Mouse (Mus musculus) right cerebral cortex, postnatal 36 days (tissue): ENCODE data around the gene Dram2.
A peak's percentile ranks its signal among the peaks of the same experiment; 100 is the strongest.
"Not testable (repeated sequence)": the region's sequence is repeated elsewhere in the genome, so short reads cannot be mapped to it uniquely, and the experiment has no call there.

Experiments
- DNase-seq, 2 experiments: peaks; one replicate each; pipeline ENCODE4 v3.0.0; 2022; ENCODE audit warnings: low spot score in 2 of 2, mixed read lengths in 1 of 2

Gene Dram2

GRCm38 (mm10) chr3:106547171-106547923, at the start of gene Dram2, which contains the start of gene Cept1:
Gene Dram2, plus strand, starts transcription at chr3:106547798.
Gene Cept1, minus strand, starts transcription at chr3:106547802.
- DNase-seq, result peak; percentile 91 to 94

DNA sequence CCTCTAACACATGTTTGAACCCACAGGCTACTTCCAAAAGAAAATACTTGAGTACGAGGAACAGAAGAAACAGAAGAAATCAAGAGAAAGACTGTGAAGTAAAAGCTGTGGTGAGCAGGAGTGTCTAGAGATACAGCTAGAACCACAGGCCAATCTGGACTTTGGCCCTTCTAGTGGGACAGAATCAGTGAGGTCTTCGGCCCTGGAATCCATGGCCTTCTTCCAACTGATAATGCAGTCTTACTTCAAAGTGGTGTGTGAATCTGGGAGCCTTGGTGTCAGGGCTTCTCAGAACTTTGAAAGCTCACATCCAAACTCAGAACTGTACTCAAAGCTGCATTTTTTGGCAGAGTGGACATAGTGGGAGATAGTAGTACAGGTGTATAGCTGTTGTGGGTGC, 47.1 kb upstream of the Dram2 start:
- no peak for DNase-seq

DNA sequence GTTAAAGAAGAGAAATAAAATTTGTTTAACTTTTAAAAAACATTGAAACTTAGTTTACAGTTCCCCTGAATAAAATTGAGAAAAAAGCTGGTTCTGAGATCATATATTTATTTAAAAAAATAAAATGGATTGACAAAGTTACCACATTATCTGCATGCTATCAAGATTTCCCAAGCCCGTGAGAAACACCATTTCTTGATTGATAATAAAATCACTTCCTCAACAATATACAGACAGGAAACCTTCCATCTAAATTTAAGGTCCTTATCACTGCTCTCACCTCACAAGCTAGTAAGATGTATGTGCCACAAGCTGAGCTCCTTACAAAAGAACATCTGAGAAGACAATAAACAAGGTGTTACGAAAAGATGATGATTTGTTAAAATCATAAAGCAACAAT, 44.7 kb upstream of the Dram2 start:
- no peak for DNase-seq

DNA sequence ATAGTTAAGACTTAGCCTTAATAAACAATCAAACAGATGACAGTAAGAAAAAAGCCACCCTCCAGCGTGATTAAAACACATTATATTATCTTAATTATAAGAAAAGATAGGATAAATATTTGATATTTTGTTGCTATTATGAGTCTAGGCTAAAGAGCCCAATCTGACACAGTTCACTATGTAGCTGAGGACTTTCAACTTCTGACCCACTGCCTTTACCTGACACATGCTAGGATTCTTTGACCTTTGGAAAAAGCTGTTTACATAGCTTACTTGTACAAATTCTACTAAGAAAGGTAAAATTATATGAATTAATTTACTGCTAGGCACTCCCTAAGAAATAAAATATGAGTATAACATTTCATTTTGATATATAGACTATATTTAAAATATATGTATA, 36.9 kb upstream of the Dram2 start:
- no peak for DNase-seq

DNA sequence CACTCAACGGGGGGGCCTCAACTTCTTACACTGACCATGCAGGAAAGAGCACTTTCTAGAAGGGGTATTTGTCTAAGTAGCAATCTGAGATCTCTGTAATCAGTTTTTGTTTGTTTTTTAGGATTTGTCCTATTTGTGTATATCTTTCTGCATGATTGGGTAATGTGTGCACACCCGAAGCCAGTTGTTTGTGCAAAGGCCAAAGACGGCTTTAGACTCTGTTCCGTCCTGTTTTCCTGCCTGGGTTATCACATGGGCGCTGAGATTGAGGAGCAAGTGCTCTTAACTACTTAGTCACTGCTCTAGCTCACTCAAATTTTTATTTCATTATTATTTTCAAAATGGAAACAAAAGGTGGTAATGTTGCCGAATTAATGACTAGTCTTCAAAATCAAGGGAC, 32.6 kb upstream of the Dram2 start:
- no peak for DNase-seq

DNA sequence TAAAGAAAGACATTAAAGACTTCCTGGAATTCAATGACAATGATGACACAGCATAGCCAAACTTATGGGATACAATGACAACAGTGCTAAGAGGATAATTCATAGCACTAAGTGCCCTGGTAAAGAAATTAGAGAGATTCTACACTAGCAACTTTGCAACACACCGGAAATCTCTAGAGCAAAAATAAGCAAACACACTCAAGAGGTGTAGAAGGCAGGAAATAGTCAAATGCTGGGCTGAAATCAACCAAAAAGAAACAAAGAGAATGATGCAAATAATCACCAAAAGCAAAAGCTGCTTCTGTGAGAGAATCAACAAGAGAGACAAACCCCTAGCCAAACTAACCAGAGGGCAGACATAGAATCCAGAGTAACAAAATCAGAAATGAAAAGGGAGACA, 24.9 kb upstream of the Dram2 start:
- DNase-seq, result no peak

DNA sequence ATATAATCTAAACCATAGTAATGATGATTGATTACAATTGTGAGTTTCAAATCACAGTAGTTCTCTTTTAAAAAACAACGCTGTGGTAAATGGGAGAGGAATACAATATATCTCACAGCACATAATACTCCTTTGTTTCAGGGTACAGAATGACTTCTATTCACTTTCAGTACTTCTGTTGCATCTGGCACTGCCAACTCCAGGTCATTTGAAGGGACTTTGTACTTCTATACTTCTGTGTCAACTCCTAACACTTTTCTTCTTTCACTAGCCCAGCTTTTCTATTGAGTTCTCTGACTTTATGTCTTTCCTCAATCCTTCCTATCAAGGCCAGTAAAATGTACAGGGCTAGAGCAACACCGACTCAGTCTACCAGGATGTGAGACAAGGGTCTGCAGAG, 21.2 kb upstream of the Dram2 start:
- no peak for DNase-seq

- DNase-seq, result no peak
Observed at GRCm38 (mm10) chr3:106528032-106528431, 19.6 kb upstream of the Dram2 start.

- no peak for DNase-seq
Observed at GRCm38 (mm10) chr3:106533277-106533676, 14.3 kb upstream of the Dram2 start.

DNA sequence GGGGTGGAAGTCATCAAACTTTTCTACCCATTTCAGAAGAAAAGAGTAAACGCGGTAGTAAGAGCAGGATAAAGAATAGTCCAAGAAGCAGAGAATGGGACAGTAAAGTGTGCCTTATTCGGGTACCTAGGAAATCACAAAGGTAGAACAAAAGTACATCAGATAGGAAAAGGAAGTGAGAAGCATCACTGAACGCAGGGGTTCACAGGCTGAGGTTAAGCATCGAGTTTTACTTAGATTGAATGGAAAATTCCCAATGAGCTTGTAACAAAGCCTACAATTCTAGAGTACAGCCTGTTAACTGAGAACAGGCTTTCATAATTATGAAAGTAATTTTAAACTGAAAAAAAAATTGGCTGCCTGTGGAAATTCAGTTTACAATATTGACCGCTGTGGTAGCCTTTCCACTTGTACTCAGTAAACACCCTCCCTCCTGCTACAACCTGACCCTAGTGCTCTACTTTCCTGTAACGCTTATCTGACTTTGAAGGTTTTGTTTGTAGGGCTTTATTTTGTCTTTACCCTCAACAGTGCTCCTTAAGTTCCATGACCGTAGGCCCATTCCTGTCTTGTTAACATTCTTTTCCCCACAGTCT, 2.8 kb upstream of the Dram2 start:
- no peak for DNase-seq

DNA sequence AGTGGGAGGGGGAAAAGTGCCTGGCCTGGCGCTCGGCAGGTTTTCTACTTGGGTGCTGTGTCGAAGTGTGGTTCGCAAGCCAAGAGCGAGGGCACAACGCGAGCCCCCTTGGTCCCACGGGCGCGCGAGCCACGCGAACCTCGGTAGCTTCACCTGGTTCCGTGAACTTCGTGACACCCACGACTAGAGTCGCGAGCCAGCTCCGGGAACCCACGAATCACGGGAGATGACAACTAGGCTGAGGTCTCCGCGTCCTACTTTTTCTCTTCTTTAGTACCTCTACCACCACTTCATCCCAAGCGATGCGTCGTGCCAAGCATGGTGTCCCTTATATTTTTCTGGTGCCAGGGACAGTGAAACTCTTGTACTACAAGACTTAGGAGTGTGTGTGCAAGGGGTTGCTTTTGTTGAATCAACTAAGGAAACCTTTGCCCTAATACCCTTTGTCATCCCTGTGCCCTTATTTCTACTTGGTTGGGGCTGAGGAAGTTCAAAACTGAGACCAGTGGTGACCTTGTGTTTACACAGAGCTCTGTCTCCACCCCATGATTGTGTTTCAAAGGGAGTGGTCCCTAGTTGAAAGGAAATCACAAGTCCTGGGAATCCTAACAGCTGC, 434 bp downstream of the Dram2 start:
- DNase-seq, result no peak

DNA sequence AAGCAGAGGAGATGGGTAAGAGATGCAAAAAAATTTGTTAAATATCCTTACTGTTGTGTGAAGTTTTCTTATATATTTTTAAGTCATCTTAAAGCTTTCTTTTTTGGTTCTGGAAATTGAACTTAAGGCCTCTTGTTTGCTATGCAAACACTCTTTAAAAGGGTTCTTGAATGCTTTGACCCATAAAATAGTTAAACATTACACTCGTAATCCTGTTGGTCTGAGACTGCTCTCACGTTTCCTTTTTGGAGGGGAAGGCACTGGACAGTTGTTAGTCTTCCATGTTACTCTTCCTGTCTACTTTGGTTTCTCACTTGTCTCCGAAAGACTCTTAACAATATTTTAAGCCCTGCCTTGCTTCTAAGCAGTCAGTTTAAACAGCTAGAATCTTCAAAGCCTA, 1.4 kb downstream of the Dram2 start:
- no peak for DNase-seq

DNA sequence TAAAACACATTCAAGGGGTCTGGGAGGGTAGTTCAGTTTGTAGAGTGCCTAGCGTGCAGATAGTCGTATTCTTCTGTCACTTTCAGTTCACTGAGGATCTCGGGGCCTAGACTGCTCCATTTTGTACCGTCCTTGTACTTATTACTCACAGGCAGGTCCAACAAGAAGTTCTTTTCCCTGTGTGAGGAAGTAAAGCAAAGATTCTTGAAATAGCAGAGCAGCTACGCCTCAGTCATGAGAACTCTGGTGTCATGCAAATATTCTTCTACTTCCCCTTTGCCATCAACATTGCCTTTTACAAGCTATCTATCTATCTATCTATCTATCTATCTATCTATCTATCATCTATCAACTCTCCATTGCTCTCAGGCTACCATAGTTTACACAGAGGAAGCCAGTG, 5.8 kb downstream of the Dram2 start:
- DNase-seq, result no peak

GRCm38 (mm10) chr3:106555743-106556250, 8.2 kb downstream of the Dram2 start:
- DNase-seq, result no peak

- no peak for DNase-seq
Observed at GRCm38 (mm10) chr3:106558271-106558670, 10.7 kb downstream of the Dram2 start.

- DNase-seq, result no peak
Observed at GRCm38 (mm10) chr3:106565876-106566275, 18.3 kb downstream of the Dram2 start.

- no peak for DNase-seq
Observed at GRCm38 (mm10) chr3:106573191-106573590, 25.6 kb downstream of the Dram2 start.

DNA sequence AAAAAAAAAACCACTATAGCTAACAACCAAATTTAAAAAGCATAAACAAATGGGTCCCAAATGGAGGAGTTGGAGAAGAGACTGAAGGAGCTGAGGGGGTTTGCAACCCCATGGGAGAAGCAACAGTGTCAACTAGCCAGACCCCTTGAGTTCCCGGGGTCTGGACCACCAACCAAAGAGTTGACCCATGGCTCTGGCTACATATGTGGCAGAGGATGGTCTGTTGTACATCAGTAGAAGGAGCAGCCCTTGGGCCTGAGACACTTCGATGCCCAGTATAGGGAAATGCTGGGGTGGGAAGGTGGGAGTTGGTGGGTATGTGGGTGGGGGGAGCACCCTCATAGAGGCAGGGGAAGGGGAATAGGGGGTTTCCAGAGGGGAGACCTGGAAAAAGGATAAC, 31.7 kb downstream of the Dram2 start:
- no peak for DNase-seq

DNA sequence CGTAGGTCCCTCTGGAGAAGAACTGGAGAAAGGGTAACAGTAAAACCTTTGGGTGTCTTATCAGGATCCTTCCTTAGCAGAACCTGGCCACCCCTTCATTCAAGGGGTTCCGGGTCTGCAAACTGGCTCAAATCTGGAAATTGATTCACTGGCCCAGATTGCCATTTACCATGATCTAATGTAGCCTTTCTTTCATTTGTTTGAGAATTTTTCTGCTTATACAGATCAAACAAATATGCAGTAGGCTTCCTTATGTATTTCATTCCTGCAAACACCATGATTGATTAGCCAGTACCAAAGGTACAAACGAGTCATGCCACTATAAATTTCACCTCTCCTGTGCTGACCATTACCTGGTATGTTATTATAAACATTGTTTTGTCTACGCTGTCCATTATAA, 46.0 kb downstream of the Dram2 start:
- not testable (repeated sequence) for DNase-seq

DNA sequence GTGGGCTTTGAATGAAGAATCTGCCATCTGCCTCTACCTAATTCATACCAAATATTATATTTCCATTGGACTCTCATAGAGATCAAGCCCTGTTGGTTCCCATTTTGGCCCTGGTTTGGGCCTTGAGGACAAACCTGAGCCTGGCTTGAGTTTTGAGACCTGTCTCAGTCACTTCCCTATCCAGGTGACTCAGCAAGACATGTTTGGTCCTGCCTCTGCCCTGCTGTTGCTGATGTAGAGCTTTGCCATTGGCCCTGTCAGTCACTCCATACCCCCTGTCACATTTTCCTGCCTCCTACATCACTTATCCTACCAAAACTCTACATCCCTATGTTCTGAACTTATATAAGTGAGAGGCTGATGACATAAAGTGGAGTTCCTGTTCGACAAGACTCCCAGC, 70.5 kb downstream of the Dram2 start:
- DNase-seq, result no peak
